Mouse (Mus musculus): ENCODE results near the gene Sfswap. TPM values are rescaled to one million over a fixed set of nuclear protein-coding genes. Genes with fewer than 3 reads are reported as not detected.
"Not testable (repeated sequence)": the region's sequence is repeated elsewhere in the genome, so short reads cannot be mapped to it uniquely, and the experiment has no call there.

The Sfswap gene
- total and polyA plus RNA-seq, 2 experiments: 18.9 to 32.9 TPM

- TF ChIP-seq CTCF (IDR thresholded peaks at IDR 0.05; ENCODE audit: low read depth, low read length) (no peak), POLR2A (IDR thresholded peaks at IDR 0.05; ENCODE audit: extremely low read depth, insufficient read depth, low read length) (no peak)
- Histone ChIP-seq H3K9ac (ENCODE audit: low read depth, low read length) (no peak overlapping the region), H3K79me2 (ENCODE audit: control insufficient read depth, insufficient read depth, low read length) (no peaks in the 10 kb centered on the region), H3K4me3 (ENCODE audit: insufficient read depth, low read depth, low read length) (no peak overlapping the region), H3K27ac (replicated peaks; ENCODE audit: insufficient read depth, low read depth, low read length) (no peak overlapping the region), H3K36me3 (ENCODE audit: control insufficient read depth, insufficient read depth, low read length) (no peaks in the 10 kb centered on the region), H3K27me3 (ENCODE audit: control insufficient read depth, insufficient read depth, low read length) (0 out of 2 replicates have a peak, but pooled peaks cover 4% of the 10 kb centered on the region), H3K4me1 (ENCODE audit: control insufficient read depth, insufficient read depth, low read length) (peaks cover 3% of the 10 kb centered on the region; the same call in 1 of the 2 replicates)
- no peak for DNase-seq (ENCODE audit: extremely low read depth, low read depth, low spot score)
- 72% methylated on average over 13 of the region's 13 CpGs for WGBS
These were observed 85.5 kb downstream of the Sfswap start for GRCm38 (mm10) chr5:129586471-129586870.

DNA sequence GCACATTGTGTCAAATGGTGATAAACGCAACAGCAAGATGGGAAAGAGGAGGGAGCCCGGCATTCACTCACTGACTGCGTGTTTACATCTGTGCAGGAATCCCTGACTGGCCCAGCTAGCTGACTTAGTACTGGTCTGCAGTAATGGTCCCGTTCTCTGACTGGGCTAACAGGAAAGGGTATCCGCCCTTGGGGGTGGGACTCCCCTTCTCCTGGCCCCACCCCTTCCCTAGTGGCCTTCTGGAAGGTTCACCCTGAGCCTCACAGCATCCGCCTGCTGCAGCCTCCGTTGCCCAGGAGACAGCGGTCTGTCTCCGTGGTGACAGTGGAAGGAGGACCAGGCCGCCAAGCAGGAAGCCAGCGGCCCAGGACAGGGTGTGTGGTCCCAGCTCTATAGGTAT, 89.9 kb downstream of the Sfswap start:
- no peak overlapping the region for H3K27ac ChIP-seq (replicated peaks; ENCODE audit: insufficient read depth, low read depth, low read length)

GRCm38 (mm10) chr5:129594116-129595114, 93.4 kb downstream of the Sfswap start:
- Histone ChIP-seq H3K4me1 (ENCODE audit: control insufficient read depth, insufficient read depth, low read length) (no peaks in the 10 kb centered on the region), H3K27me3 (ENCODE audit: control insufficient read depth, insufficient read depth, low read length) (no peaks in the 10 kb centered on the region), H3K9ac (ENCODE audit: low read depth, low read length) (no peak overlapping the region), H3K79me2 (ENCODE audit: control insufficient read depth, insufficient read depth, low read length) (no peaks in the 10 kb centered on the region), H3K27ac (replicated peaks; ENCODE audit: insufficient read depth, low read depth, low read length) (no peak overlapping the region), H3K36me3 (ENCODE audit: control insufficient read depth, insufficient read depth, low read length) (no peaks in the 10 kb centered on the region), H3K4me3 (ENCODE audit: insufficient read depth, low read depth, low read length) (no peak overlapping the region)
- peak; percentile 41 for DNase-seq (ENCODE audit: extremely low read depth, low read depth, low spot score)
- 33% methylated on average over 19 of the region's 19 CpGs for WGBS
- TF ChIP-seq POLR2A (IDR thresholded peaks at IDR 0.05; ENCODE audit: extremely low read depth, insufficient read depth, low read length) (no peak), CTCF (IDR thresholded peaks at IDR 0.05; ENCODE audit: low read depth, low read length) (peak; percentile 99)

More for the DNA sequence above, 89.9 kb downstream of the Sfswap start:
- Histone ChIP-seq H3K9ac (ENCODE audit: low read depth, low read length) (no peak overlapping the region), H3K36me3 (ENCODE audit: control insufficient read depth, insufficient read depth, low read length) (no peaks in the 10 kb centered on the region), H3K4me1 (ENCODE audit: control insufficient read depth, insufficient read depth, low read length) (peaks cover under 1% of the 10 kb centered on the region; the same call in 1 of the 2 replicates), H3K4me3 (ENCODE audit: insufficient read depth, low read depth, low read length) (no peak overlapping the region), H3K27me3 (ENCODE audit: control insufficient read depth, insufficient read depth, low read length) (no peaks in the 10 kb centered on the region), H3K79me2 (ENCODE audit: control insufficient read depth, insufficient read depth, low read length) (no peaks in the 10 kb centered on the region)
- 25% methylated on average over 11 of the region's 11 CpGs for WGBS
- no peak for TF ChIP-seq CTCF (IDR thresholded peaks at IDR 0.05; ENCODE audit: low read depth, low read length)
- no peak for TF ChIP-seq POLR2A (IDR thresholded peaks at IDR 0.05; ENCODE audit: extremely low read depth, insufficient read depth, low read length)
- DNase-seq (ENCODE audit: extremely low read depth, low read depth, low spot score): no peak

DNA sequence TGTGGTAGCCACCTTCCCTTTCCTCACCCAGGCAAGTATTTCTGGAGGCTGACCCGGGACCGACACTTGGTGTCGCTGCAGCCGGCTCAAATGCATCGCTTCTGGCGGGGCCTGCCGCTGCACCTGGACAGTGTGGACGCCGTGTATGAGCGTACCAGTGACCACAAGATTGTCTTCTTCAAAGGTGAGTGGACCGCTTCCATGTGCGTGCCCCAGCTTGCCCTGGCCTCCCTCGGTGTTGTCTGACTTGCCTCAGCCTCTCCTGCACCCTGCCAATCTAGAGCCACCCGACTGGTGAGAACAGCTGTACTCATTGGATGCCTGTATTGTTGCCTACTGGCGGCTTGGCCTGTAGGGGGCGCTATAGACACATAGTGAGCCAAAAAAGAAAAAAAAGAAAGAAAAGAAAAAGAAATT, 101.1 kb downstream of the Sfswap start:
- H3K36me3 ChIP-seq (ENCODE audit: control insufficient read depth, insufficient read depth, low read length): no peaks in the 10 kb centered on the region
- no peaks in the 10 kb centered on the region for H3K27me3 ChIP-seq (ENCODE audit: control insufficient read depth, insufficient read depth, low read length)
- no peak overlapping the region for H3K27ac ChIP-seq (replicated peaks; ENCODE audit: insufficient read depth, low read depth, low read length)
- H3K79me2 ChIP-seq (ENCODE audit: control insufficient read depth, insufficient read depth, low read length): no peaks in the 10 kb centered on the region
- DNase-seq (ENCODE audit: extremely low read depth, low read depth, low spot score): no peak
- H3K4me1 ChIP-seq (ENCODE audit: control insufficient read depth, insufficient read depth, low read length): no peaks in the 10 kb centered on the region
- 43% methylated on average over 16 of the region's 16 CpGs for WGBS
- H3K4me3 ChIP-seq (ENCODE audit: insufficient read depth, low read depth, low read length): no peak overlapping the region
- TF ChIP-seq CTCF (IDR thresholded peaks at IDR 0.05; ENCODE audit: low read depth, low read length): peak; percentile 42
- no peak for TF ChIP-seq POLR2A (IDR thresholded peaks at IDR 0.05; ENCODE audit: extremely low read depth, insufficient read depth, low read length)
- no peak overlapping the region for H3K9ac ChIP-seq (ENCODE audit: low read depth, low read length)

GRCm38 (mm10) chr5:129607476-129607875, 106.5 kb downstream of the Sfswap start:
- Histone ChIP-seq H3K27me3 (ENCODE audit: control insufficient read depth, insufficient read depth, low read length) (no peaks in the 10 kb centered on the region), H3K36me3 (ENCODE audit: control insufficient read depth, insufficient read depth, low read length) (no peaks in the 10 kb centered on the region), H3K79me2 (ENCODE audit: control insufficient read depth, insufficient read depth, low read length) (no peaks in the 10 kb centered on the region), H3K9ac (ENCODE audit: low read depth, low read length) (no peak overlapping the region), H3K27ac (replicated peaks; ENCODE audit: insufficient read depth, low read depth, low read length) (no peak overlapping the region), H3K4me1 (ENCODE audit: control insufficient read depth, insufficient read depth, low read length) (no peaks in the 10 kb centered on the region), H3K4me3 (ENCODE audit: insufficient read depth, low read depth, low read length) (no peak overlapping the region)
- no peak for TF ChIP-seq CTCF (IDR thresholded peaks at IDR 0.05; ENCODE audit: low read depth, low read length)
- TF ChIP-seq POLR2A (IDR thresholded peaks at IDR 0.05; ENCODE audit: extremely low read depth, insufficient read depth, low read length): no peak
- no peak for DNase-seq (ENCODE audit: extremely low read depth, low read depth, low spot score)
- 77% methylated on average over 8 of the region's 8 CpGs for WGBS

DNA sequence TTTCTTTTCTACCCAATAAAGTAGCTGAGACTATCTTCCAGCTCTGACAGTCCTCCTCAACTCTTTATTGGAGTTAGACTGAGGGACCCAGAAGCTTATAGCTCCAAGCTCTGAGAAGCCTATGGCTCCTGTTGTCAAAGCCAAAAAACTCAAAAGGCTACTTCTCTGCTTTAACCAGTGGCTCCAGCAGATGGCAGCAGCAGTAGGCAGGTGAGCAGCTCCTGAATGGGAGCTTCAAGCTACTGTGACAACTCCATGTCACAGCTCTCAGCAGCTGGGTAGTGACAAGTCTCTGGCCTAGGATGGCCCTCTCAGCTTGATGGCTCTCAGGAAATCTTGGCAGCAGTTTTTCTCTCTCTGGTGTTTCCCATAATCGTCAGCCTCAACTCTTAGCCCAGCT, 110.0 kb downstream of the Sfswap start:
- Histone ChIP-seq H3K4me3 (ENCODE audit: insufficient read depth, low read depth, low read length) (no peak overlapping the region), H3K9ac (ENCODE audit: low read depth, low read length) (no peak overlapping the region), H3K79me2 (ENCODE audit: control insufficient read depth, insufficient read depth, low read length) (no peaks in the 10 kb centered on the region), H3K27ac (replicated peaks; ENCODE audit: insufficient read depth, low read depth, low read length) (no peak overlapping the region), H3K4me1 (ENCODE audit: control insufficient read depth, insufficient read depth, low read length) (no peaks in the 10 kb centered on the region), H3K36me3 (ENCODE audit: control insufficient read depth, insufficient read depth, low read length) (no peaks in the 10 kb centered on the region), H3K27me3 (ENCODE audit: control insufficient read depth, insufficient read depth, low read length) (no peaks in the 10 kb centered on the region)
- DNase-seq (ENCODE audit: extremely low read depth, low read depth, low spot score): peak; percentile 58
- 8% methylated on average over 1 of the region's 1 CpGs for WGBS
- TF ChIP-seq CTCF (IDR thresholded peaks at IDR 0.05; ENCODE audit: low read depth, low read length) (peak; percentile 85), POLR2A (IDR thresholded peaks at IDR 0.05; ENCODE audit: extremely low read depth, insufficient read depth, low read length) (no peak)

- not testable (repeated sequence) for H3K79me2 ChIP-seq (ENCODE audit: control insufficient read depth, insufficient read depth, low read length); H3K4me3 ChIP-seq (ENCODE audit: insufficient read depth, low read depth, low read length); H3K36me3 ChIP-seq (ENCODE audit: control insufficient read depth, insufficient read depth, low read length); H3K27me3 ChIP-seq (ENCODE audit: control insufficient read depth, insufficient read depth, low read length); H3K27ac ChIP-seq (replicated peaks; ENCODE audit: insufficient read depth, low read depth, low read length); H3K4me1 ChIP-seq (ENCODE audit: control insufficient read depth, insufficient read depth, low read length); DNase-seq (ENCODE audit: extremely low read depth, low read depth, low spot score); H3K9ac ChIP-seq (ENCODE audit: low read depth, low read length)
- WGBS: 45% methylated on average over 9 of the region's 9 CpGs
These were observed 119.6 kb downstream of the Sfswap start for GRCm38 (mm10) chr5:129620600-129620999.

Data from liver, adult 2 months (tissue).